23 mouse cellular contexts compared by ENCODE assay signal in genomic region chr12:105443569-105443968, GRCm38 (mm10). TPM values are rescaled to one million over a fixed set of nuclear protein-coding genes. Genes with fewer than 3 reads are reported as not detected.
"Had no signal": no experiment of that assay in that cellular context is flagged by ENCODE, and none has a peak within 500 bp of the region (broad histone marks: within the 10 kb centered on the region; RNA-seq: fewer than 3 reads in every experiment).

No protein-coding gene starts in this region.

- H3K27ac ChIP-seq: liver, embryonic 13.5 days; liver, embryonic 15.5 days; lung, embryonic 15.5 days; macrophage; midbrain, embryonic 10.5 days; midbrain, embryonic 12.5 days; neural tube, embryonic 13.5 days; neural tube, embryonic 15.5 days; stomach, embryonic 15.5 days; stomach, postnatal 0 days had no signal

- ATAC-seq: liver, postnatal 0 days; lung, postnatal 0 days; midbrain, embryonic 16.5 days had no signal

- H3K4me3 ChIP-seq: liver, embryonic 13.5 days; liver, embryonic 15.5 days; lung, embryonic 15.5 days; midbrain, embryonic 10.5 days; midbrain, embryonic 12.5 days; myocyte; neural tube, embryonic 13.5 days; neural tube, embryonic 15.5 days; stomach, embryonic 15.5 days had no signal

- DNase-seq: liver, embryonic 13.5 days; liver, postnatal 0 days; lung, adult 2 months; lung, postnatal 14 days; lung, postnatal 36 days; midbrain, embryonic 14.5 days; thymus, adult 2 months; thymus, postnatal 25 days; thymus, postnatal 4 days had no signal

RNA-seq across cellular contexts. Expression of gene D430019H16Rik, which starts 10.1 kb away (rescaled TPM):
- total RNA-seq: megakaryocyte, adult 5-6 weeks; megakaryocyte-erythroid progenitor cell, adult 5-6 weeks had no signal
